ENCODE assay signal across 8 mouse cellular contexts in the genomic region with DNA sequence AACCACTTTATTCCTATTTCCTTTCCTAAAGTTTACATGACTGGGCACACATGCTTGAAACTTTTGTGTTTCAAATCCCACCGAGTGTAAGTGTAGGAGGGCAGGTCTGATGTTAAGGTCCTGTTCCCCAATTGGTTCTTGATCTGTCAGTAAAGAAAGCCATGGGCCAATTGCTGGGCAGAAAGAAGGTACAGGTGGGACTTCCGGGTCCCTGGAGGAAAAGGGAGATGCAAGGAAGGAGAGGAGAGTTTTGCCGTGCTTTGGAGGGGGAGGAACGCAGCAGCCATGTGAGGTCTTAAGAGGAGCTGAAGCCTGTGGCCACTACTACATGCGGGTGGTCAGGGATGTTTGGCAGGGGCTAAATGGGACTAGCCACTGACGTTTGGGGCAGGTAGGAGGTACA. TPM values are rescaled to one million over a fixed set of nuclear protein-coding genes. Genes with fewer than 3 reads are reported as not detected.
A peak's percentile ranks its signal among the peaks of the same experiment; 100 is the strongest.
DNase-seq lines count a peak whose midpoint lies in the region; ATAC-seq lines count a peak whose summit lies in the region.

No protein-coding gene starts in this region.

- peak; percentile 4 for DNase-seq in cerebellum, adult 9-11 months
- DNase-seq in cerebellum, adult 11 months: no peak
- DNase-seq in spleen, postnatal 36 days (ENCODE audit: low spot score in 2 of 2): peak; percentile 31 to 50
- no peak for DNase-seq in spleen, postnatal 4 days (ENCODE audit: low spot score in 2 of 2)
- DNase-seq in testis, postnatal 10 days (ENCODE audit: low spot score): peak; percentile 47
- DNase-seq in right cerebral cortex, postnatal 36 days (ENCODE audit: low spot score in 2 of 2): no peak
- DNase-seq in frontal cortex, postnatal 36 days (ENCODE audit: low spot score in 2 of 2): no peak

- 45% methylated on average over 6 of the region's 6 CpGs for WGBS in limb, embryonic 12.5 days

- H3K9me3 ChIP-seq in limb, embryonic 12.5 days: no peaks in the 10 kb centered on the region

- H3K4me2 ChIP-seq in limb, embryonic 12.5 days: peak overlapping the region; percentile 23; the same call in 1 of the 2 replicates

- no peaks in the 10 kb centered on the region for H3K27me3 ChIP-seq in limb, embryonic 12.5 days

- peak overlapping the region; percentile 21 for H3K4me3 ChIP-seq in limb, embryonic 12.5 days (replicated peaks)

- no peak overlapping the region for H3K27ac ChIP-seq in limb, embryonic 12.5 days

- no peak for ATAC-seq in limb, embryonic 12.5 days (ENCODE audit: insufficient number of reproducible peaks, insufficient read depth, low FRiP score, low TSS enrichment, low read depth)

- H3K4me1 ChIP-seq in limb, embryonic 12.5 days (replicated peaks): peaks cover 4% of the 10 kb centered on the region; the same call in 1 of the 2 replicates

- no peaks in the 10 kb centered on the region for H3K36me3 ChIP-seq in limb, embryonic 12.5 days

- H3K9ac ChIP-seq in limb, embryonic 12.5 days (replicated peaks): no peak overlapping the region

RNA-seq across cellular contexts. Expression of a gene that starts 35.7 kb away (rescaled TPM):
- 0.24 and 0.36 TPM in 2 replicates for polyA plus RNA-seq in limb, embryonic 12.5 days (2016; fragmentation: Nextera tagmentation; extraction: Ambion mirVana)

RNA-seq across cellular contexts. Expression of a gene that starts 48.6 kb away (rescaled TPM):
- polyA plus RNA-seq in limb, embryonic 12.5 days (2016; fragmentation: Nextera tagmentation; extraction: Ambion mirVana): 1.7 and 2.2 TPM in 2 replicates

Comparison
In these comparisons a context has a peak if more than half of its experiments do, and no peak if none do; other contexts are left out.
1. DNase-seq: peak in cerebellum, adult 9-11 months (single experiment), spleen, postnatal 36 days (2 of 2) and testis, postnatal 10 days (single experiment); none in cerebellum, adult 11 months (single experiment), spleen, postnatal 4 days (0 of 2), right cerebral cortex, postnatal 36 days (0 of 2) and frontal cortex, postnatal 36 days (0 of 2).